Mouse (Mus musculus): Measurements from ENCODE around the gene Lamb1. TPM values are rescaled to one million over a fixed set of nuclear protein-coding genes. Genes with fewer than 3 reads are reported as not detected.

Lamb1 gene
- 1.6 and 4.2 TPM in 2 replicates for polyA plus RNA-seq (2012; ENCODE audit: low replicate concordance)

DNA sequence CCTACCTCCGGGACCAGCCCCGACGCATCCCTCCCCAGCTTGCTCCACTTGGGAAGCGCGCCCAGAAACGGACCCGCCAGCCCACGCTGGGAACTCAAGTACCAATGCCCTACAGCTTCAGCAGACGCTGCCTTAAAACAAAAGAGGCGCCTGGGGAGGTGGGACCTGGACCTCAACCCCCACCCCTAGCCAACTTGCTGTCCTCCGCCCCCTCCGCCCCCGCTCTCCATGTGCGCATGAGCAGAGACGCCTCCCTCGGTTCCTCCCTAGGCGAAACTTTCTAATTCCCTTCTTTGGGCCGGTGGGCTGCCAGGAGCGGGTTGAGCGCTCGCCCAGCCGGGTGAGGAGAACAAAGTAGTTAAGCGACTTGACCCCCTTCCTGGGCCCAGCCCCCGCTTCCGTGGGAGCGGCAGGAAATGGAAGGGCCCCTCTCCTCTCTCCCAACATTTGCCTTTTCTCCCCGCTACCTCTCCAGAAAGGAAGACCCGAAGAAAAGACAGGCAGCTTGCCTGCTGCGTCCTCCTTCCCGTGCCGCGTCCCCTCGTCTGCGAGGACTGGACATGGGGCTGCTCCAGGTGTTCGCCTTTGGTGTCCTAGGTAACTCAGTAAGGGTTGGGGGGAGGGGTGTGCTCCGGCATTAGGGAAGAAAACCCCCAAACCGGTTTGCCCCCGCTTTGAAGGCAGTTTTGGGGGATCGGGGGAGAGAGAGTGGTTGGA, at the start of gene Lamb1:
Lamb1 (plus strand) TSS at position 230 of the 717 bp plus-strand sequence.

GRCm38 (mm10) chr12:31240470-31240869, 24.6 kb upstream of the Lamb1 start, which contains the start of gene Gm6993:
Gene Gm6993 (plus strand): TSS chr12:31240770.

GRCm38 (mm10) chr12:31350944-31351928, 86.2 kb downstream of the Lamb1 start, which contains the start of gene Dld:
Gene Dld (minus strand): TSS chr12:31351453.

Other genes with a start within 250 kb of the Lamb1 start
- gene Fam110c, start 191.4 kb upstream of the Lamb1 start, polyA plus RNA-seq (2012; ENCODE audit: low replicate concordance), result 0.15 TPM in 1 of 2 replicates, not detected in the other
- not detected in 2 replicates for gene Gm6993, start 24.5 kb upstream of the Lamb1 start, polyA plus RNA-seq (2012; ENCODE audit: low replicate concordance)
- 0.78 and 4.8 TPM in 2 replicates for gene Dld, start 86.2 kb downstream of the Lamb1 start, polyA plus RNA-seq (2012; ENCODE audit: low replicate concordance)
- not detected in 2 replicates for gene Slc26a3, start 125.6 kb downstream of the Lamb1 start, polyA plus RNA-seq (2012; ENCODE audit: low replicate concordance)
- 2.9 and 3.6 TPM in 2 replicates for gene Cbll1, start 234.4 kb downstream of the Lamb1 start, polyA plus RNA-seq (2012; ENCODE audit: low replicate concordance)

Data from hematopoietic multipotent progenitor cell, adult 10-12 weeks (in vitro differentiated cells).